Mouse (Mus musculus) small intestine, adult 2 months (tissue): Measurements from ENCODE around the gene Mus81.

Experiments
- CTCF ChIP-seq: fragments of 200-500 bp; IDR thresholded peaks from 2 replicates; pipeline ENCODE4 v1.5.1; 2012; ENCODE audit warnings: low read depth, mild to moderate bottlenecking, control low read depth, inconsistent platforms, low read length, moderate library complexity, mixed read lengths; ENCODE audit not compliant: insufficient replicate concordance, insufficient read length; ENCODE audit errors: extremely low read depth
- POLR2A ChIP-seq: fragments of 200-500 bp; IDR thresholded peaks from 2 replicates; pipeline ENCODE4 v1.6.1; 2012; ENCODE audit warnings: low read depth, mild to moderate bottlenecking, control low read depth, inconsistent platforms, low read length, moderate library complexity

GRCm38 (mm10) chr19:5432992-5433852 is 55.0 kb downstream of the Mus81 start:
- no peak for TF ChIP-seq CTCF
- TF ChIP-seq POLR2A: no peak
